Mouse (Mus musculus) urinary bladder, adult 2 months (tissue): ENCODE data around the gene Gna11. TPM values are rescaled to one million over a fixed set of nuclear protein-coding genes. Genes with fewer than 3 reads are reported as not detected.

ENCODE experiments used
- DNase-seq: peaks from one replicate; pipeline ENCODE4 v3.0.0; 2022; ENCODE audit warnings: low spot score
- polyA plus RNA-seq: library from polyadenylated mRNA; depleted of rRNA; stranded (reverse); fragments of >200 nt; gene quantifications from 2 replicates; pipeline ENCODE4 v1.2.3, GENCODE M21; 2012

Gna11 gene
- polyA plus RNA-seq, 1 experiment = 88.5 TPM

DNA sequence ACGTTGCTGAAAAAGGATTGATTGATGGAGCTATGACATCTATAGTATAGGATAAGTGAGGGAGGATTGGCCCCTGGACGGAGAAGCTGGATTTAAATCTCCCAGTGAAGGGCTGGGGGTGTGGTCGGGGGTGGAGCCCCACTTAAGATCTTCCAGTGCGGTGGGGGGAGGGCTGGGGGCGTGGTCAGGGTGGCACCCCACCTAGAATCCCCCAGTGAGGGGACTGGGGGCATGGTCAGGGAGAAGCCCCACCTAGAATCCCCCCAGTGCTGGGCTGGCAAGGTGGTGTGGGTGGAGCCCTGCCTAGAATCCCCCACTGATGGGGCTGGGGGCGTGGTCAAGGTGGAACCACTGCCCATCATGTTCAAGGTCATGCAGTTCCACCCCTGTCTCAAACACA, 37.9 kb downstream of the Gna11 start:
- no peak for DNase-seq

DNA sequence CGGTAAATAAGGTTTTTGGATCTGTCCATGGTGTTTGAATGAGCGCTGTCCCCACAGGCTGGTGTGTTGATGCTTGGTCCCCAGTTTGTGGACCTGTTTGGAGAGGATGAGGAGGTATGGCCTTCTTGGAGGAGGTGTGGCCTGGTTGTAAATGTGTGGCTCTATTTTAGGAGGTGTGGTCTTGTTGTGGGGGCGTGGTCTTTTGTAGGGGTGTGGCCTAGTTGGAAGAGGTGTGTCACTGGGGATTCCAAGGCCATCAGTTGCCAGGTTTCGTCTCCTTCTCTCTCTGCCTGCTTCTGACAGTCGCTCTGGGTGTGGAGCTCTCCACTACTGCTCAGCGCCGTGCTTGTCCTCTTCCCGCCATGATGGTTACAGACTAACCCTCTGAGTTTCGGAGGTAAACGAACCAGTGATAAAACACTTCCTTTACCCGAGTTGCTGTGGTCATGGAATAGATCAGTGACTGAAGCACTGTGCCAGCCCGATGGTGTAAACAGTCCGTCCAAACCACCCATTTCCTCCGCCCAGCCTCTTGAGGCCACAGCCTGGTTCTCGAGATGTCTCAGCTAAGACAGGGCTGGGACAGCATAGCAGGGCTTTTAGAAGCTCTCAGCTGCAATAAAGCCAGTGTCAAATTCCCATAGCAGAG, 39.9 kb downstream of the Gna11 start:
- DNase-seq = no peak

DNA sequence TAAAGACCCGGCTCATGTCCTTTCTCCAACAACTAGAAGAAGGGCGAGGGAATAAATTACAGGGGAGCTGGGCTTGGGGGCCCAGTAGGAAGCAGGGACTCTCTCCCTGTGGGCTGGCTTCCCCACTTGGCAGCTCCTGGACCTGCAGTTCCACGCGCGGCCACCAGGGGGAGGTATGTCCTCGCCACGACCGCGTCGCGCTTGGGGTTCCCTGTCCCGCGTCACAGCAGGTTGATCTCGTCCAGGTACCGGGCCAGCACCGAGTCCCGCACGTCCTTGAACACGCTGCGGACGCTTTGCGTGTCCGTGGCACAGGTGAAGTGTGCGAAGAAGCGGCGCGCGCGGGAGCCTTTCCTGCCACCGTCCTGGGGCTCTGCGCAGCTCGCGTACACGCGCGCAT, 42.3 kb downstream of the Gna11 start:
- DNase-seq = peak; percentile 88

DNA sequence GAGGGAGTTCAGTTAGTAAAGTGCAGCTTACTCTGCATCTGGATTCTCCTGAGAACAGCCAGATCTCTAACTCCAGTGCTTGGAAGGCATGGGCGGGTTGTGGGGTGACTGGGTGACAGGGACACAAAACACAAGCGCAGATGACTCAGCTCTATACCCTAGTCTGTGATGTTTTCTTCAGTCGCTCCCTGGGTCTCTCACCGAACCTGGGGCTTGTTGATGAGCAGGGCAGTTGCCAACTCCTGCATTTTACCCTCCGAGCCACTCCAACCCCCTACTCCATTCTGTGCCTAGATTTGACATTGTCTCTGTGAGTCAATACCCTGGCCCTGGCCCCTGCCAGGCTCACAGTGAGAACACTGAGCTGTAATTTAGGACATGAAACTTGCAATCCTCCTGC, 43.1 kb downstream of the Gna11 start:
- no peak for DNase-seq

DNA sequence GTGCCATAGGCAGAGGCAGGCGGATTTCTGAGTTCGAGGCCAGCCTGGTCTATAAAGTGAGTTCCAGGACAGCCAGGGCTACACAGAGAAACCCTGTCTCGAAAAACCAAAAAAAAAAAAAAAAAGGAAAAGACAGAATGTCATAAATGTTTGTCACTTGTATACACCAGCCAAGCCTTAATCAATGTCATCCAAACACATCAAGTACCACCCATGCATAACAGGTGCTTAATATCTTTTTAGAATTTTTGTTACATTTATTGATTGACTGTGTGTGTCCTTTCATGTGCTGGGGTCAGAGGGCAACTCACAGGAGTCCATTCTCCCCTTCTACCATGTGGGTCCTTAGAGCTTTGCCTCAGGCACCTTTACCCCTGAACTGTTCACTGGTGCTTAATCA, 45.0 kb downstream of the Gna11 start, which contains the start of gene S1pr4:
Gene S1pr4 (minus strand): TSS at position 101 of the 400 bp plus-strand sequence.
- no peak for DNase-seq

- no peak for DNase-seq
Observed at GRCm38 (mm10) chr10:81499250-81499901, 45.6 kb downstream of the Gna11 start.

DNA sequence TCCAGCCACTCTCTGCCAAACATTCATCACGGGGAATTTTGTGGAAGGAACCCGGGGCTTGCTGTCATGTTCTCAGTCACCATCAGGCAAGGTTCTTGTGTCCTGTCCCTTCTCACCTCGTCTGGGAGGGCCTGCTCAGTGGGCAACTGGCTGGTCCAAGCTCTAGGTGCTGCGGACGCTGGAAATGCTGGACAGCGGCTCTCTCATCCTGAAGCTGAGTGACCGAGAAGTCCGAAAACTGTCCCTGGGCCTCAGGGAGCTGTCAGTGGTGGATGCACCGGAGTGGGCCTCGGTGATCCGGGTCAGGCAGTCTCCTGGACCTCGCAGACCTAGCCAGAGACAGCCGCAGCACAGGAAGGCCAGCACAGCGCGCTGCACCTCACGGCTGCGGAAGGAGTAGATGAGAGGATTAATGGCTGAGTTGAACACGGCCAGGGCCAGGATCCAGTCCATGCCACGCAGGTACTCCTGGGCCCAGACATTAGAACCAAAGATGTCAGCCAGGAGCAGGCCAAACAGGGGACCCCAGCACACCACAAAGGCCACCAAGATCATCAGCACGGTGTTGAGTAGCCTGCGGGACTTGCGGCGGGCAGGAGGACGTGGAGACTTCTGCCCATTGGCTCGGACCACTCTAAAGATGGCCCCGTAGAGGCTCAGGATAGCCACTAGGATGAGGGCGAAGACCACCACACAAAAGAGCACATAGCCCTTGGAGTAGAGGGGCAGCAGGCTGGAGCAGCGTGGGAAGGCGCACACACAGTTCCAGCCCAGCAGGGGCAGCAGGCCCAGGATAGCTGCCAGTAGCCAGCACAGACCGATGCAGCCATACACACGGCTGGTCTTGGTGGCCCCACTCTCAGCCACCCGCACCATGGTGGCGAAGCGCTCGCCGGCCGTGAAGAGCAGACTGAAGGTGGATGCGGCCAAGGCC, 46.4 kb downstream of the Gna11 start:
- DNase-seq = no peak

- no peak for DNase-seq
Observed at GRCm38 (mm10) chr10:81497401-81498270, 47.4 kb downstream of the Gna11 start.

DNA sequence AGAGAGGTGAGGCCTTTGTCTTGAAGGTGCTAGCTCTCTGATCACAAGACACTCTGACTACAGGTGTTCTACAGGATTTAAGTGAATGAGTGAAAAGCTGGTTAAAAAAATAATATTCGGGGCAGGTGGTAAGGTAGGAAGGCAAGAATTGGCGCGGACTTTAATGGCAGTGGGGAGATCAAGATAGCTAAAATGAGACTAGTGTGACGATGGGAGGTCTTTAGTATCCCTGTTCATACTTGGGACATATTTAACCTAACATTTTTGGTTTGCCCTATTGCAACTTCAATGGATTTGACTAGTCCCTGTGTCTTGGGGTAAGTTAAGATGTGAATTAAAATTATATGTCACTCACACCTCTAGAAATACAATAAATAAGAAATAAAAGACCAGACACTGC, 48.0 kb downstream of the Gna11 start:
- DNase-seq = no peak

DNA sequence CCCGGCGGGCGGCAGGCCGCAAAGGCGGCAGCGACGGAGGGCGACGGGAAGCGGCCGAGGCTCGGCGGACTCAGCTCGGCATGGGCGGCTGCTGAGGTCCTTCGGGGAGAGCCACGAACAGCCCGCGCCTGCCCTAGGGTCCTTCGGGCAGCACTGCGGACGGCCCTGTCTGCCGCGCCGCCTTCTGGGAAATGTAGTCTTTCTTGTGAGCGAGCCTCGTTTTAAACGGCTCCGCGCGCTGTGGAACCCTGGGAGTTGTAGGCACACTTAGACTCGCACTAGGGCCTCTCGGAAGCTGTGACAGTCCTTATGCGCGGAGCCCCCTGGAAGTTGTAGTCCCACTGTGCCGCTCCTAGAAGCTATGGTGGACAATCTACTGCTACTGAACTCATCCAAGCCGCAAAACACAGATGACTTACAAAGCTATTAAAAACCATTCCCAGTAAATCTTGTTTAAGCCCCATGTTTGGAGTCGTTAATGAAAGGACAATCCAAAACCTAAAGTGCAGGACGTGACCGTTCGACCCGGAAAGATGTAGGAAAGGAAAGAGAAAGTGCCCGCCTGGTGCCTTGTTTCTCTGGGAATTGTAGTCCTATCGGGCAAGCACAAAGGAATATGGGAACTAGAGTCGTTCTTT, 48.6 kb downstream of the Gna11 start, which contains the start of gene Ncln:
Gene Ncln (minus strand): TSS at position 129 of the 638 bp plus-strand sequence.
- peak; percentile 91 for DNase-seq

GRCm38 (mm10) chr10:81495616-81496263, 49.2 kb downstream of the Gna11 start:
- DNase-seq = no peak

- DNase-seq = no peak
Observed at GRCm38 (mm10) chr10:81495151-81495550, 49.8 kb downstream of the Gna11 start.

DNA sequence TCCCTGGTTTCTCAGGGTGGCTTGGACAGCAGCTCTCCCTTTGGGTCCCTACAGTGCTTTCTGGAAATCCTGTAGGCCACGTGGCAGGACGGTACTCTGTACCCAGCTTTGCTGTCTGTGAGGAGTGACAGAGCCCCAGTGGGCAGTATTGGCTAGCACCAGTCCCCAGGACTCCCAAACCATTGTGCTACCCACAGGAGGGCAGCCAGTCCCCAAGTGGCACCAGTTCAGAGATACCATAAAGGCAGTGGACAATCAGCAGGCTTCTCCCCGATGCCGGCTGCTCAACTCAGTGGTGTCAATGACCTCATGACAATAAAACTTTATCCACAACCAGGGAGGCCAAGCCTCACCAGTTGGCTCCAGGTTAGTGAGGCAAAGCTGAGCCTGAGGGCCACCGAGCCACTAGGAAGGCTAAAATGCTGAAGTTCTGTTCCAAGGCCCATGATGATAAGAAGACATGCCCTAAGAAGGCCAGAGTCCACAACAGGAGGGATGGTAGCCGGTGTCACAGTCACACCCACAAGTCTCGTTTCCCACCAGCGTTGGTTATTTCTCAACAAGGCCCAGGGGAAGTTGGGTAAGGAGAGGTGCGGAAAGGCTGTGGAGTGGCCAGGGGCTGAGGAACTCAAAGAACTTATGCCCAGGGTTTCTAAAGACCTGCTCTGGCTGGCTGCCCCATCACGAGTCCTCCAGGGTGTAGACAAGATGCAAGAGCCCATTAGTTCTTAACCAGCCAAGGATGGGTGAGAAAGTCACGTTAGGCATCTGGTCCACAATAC, 50.5 kb downstream of the Gna11 start:
- no peak for DNase-seq

DNA sequence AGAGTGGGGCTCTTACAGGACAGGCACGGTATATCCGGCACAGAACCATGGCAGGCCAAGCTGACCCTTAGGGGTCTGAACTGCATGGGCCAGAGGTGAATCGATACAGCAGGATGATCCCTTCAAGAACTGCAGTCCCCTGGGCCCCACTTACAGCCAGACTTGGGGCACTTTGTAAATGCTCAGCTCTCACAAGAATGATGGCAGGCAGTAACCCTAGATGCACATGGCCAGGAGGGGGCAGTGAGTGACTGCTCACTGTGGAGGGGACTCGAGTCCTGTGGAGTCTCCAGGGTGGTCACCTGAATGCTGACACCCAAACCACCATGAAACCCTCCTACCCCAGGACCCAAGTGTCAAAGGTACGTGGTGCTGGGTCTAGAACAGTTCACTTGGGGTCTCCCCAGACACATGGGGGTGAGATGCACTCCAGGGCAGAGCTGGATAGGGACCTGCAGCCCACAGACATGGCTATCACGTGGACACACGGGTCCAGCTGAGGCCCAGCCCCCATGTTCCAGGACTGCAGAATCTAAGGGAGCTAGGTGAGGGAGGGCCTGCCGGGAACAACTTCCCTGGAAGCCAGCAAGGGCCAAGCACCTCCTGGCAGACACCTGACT, 51.3 kb downstream of the Gna11 start:
- no peak for DNase-seq

- no peak for DNase-seq
Observed at GRCm38 (mm10) chr10:81492606-81493240, 52.3 kb downstream of the Gna11 start.

- no peak for DNase-seq
Observed at GRCm38 (mm10) chr10:81491018-81491417, 54.0 kb downstream of the Gna11 start.

DNA sequence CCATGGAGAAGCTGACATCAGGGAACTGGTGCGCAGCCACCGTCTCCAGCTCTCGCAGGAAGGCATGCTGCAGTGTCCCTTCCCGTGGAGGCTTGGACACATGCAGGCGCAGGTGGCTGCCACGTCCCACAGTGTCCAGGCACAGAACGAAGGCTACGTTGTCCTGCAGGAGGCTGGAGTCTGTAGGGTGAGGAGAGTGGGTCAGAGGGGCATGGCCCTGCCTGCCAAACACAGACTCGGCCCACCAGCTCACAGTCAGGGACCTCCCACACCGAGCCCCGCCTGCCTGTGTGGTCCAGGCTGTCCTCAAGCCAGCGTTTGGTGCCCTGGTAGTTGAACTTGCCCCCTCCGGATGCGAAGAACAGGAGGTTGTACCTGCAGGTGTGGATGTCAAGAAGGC, 55.0 kb downstream of the Gna11 start:
- no peak for DNase-seq

DNA sequence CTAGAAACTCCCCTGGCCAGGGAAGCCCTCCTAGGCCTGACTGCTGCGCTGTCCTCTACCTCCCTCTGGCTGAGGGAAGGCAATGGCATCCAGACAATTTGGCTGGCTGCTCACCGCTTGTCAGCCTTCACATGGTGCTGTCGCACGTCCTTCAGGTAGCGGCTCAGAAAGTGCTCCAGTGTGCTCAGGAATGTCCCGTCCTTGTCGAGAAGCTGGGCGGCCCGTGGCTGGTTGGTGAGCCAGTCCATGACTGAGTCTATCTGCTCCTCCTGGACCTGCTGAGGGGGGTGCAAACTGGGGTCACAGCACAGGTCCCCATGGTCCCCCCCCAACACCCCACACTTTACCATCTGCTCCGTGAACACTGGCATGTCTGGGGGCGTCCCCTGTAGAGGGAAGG, 56.9 kb downstream of the Gna11 start:
- DNase-seq = no peak

- DNase-seq = no peak
Observed at GRCm38 (mm10) chr10:81486496-81486895, 58.5 kb downstream of the Gna11 start.
